Mouse (Mus musculus) embryonic facial prominence, embryonic 11.5 days (tissue): ENCODE measurements at regions not wholly inside any gene's neighbourhood (a gene's known extent, or its start where the extent isn't known, plus 50 kb on each side); places are given as distances from the start of the nearest gene placed in this dataset.

Source experiments
- ATAC-seq: fragments of 200-750 bp; cut with Nextera tagmentation; replicated peaks from 2 replicates; pipeline ENCODE4 v1.8.0; 2017; ENCODE audit warnings: low read depth; ENCODE audit not compliant: insufficient number of reproducible peaks, low FRiP score, low TSS enrichment
- DNase-seq: peaks from one replicate; pipeline ENCODE4 v3.0.0-alpha.2; 2015; ENCODE audit warnings: low spot score
- H3K27ac ChIP-seq: fragments of 300-500 bp; sonication (generic); replicated peaks from 2 replicates; pipeline ENCODE4 v1.5.1; 2014; ENCODE audit warnings: mild to moderate bottlenecking, low read depth, low read length, control low read depth
- H3K27me3 ChIP-seq: fragments of 300-500 bp; sonication (generic); 2 replicates; pipeline ENCODE4 v1.6.1; 2014; ENCODE audit warnings: mild to moderate bottlenecking, low read length, moderate library complexity, mixed read lengths; ENCODE audit not compliant: control insufficient read depth, insufficient read depth
- H3K36me3 ChIP-seq: fragments of 300-500 bp; sonication (generic); replicated peaks from 2 replicates; pipeline ENCODE4 v1.6.1; 2014; ENCODE audit warnings: low read depth, mild to moderate bottlenecking, low read length, moderate library complexity, mixed read lengths; ENCODE audit not compliant: control insufficient read depth, insufficient read depth
- H3K4me1 ChIP-seq: fragments of 300-500 bp; sonication (generic); 2 replicates; pipeline ENCODE4 v1.6.1; 2014; ENCODE audit warnings: low read length, mixed read lengths; ENCODE audit not compliant: control insufficient read depth, insufficient read depth
- H3K4me2 ChIP-seq: fragments of 300-500 bp; sonication (generic); 2 replicates; pipeline ENCODE4 v1.6.1; 2014; ENCODE audit warnings: low read depth, mild to moderate bottlenecking, control low read depth, low read length, moderate library complexity
- H3K4me3 ChIP-seq: fragments of 300-500 bp; sonication (generic); 2 replicates; pipeline ENCODE4 v1.5.1; 2014; ENCODE audit warnings: low read depth, low read length, control low read depth
- H3K9ac ChIP-seq: fragments of 300-500 bp; sonication (generic); replicated peaks from 2 replicates; pipeline ENCODE4 v1.6.1; 2014; ENCODE audit warnings: mild to moderate bottlenecking, control low read depth, low read length
- H3K9me3 ChIP-seq: fragments of 300-500 bp; sonication (generic); replicated peaks from 2 replicates; pipeline ENCODE4 v1.6.1; 2016; ENCODE audit warnings: mild to moderate bottlenecking, low read length, inconsistent platforms, mixed read lengths; ENCODE audit not compliant: control insufficient read depth
- WGBS: fragments of 180-500 bp; shearing (Covaris S2); extraction: QIAGEN DNeasy Blood & Tissue Kit; methylation state at CpG from one replicate; pipeline ENCODE4 v1.1.7; 2014; 5-methylcytosine and 5-hydroxymethylcytosine counted together

- Histone ChIP-seq H3K9me3 (no peaks in the 10 kb centered on the region), H3K27me3 (no peaks in the 10 kb centered on the region), H3K4me2 (no peak overlapping the region), H3K9ac (no peak overlapping the region), H3K4me3 (no peak overlapping the region), H3K27ac (no peak overlapping the region), H3K36me3 (no peaks in the 10 kb centered on the region), H3K4me1 (no peaks in the 10 kb centered on the region; the same call in 1 of the 2 replicates)
- DNase-seq (no peak), ATAC-seq (no peak)
- WGBS, result 38% methylated on average over 5 of the region's 5 CpGs
These were observed 61.0 kb upstream of the Ccn6 start for GRCm38 (mm10) chr10:39224449-39225094.

GRCm38 (mm10) chr10:39221028-39221427 lies 57.4 kb upstream of the Ccn6 start:
- H3K27me3 ChIP-seq, result no peaks in the 10 kb centered on the region
- H3K4me1 ChIP-seq, result no peaks in the 10 kb centered on the region
- H3K4me2 ChIP-seq, result no peak overlapping the region
- no peak overlapping the region for H3K4me3 ChIP-seq
- no peaks in the 10 kb centered on the region for H3K36me3 ChIP-seq
- H3K9me3 ChIP-seq, result no peaks in the 10 kb centered on the region
- DNase-seq (no peak), ATAC-seq (no peak)
- H3K27ac ChIP-seq, result no peak overlapping the region
- no peak overlapping the region for H3K9ac ChIP-seq
- WGBS, result 83% methylated on average over 2 of the region's 2 CpGs

- Histone ChIP-seq H3K36me3 (no peaks in the 10 kb centered on the region), H3K4me2 (no peak overlapping the region), H3K27me3 (no peaks in the 10 kb centered on the region), H3K4me3 (no peak overlapping the region), H3K27ac (no peak overlapping the region), H3K9me3 (no peaks in the 10 kb centered on the region), H3K9ac (no peak overlapping the region), H3K4me1 (no peaks in the 10 kb centered on the region)
- DNase-seq, result peak; percentile 80
- no peak; the same call in 1 of the 2 replicates for ATAC-seq
- 19% methylated on average over 2 of the region's 2 CpGs for WGBS
These were observed 55.8 kb upstream of the Ccn6 start for GRCm38 (mm10) chr10:39219366-39219765.

GRCm38 (mm10) chr10:39218151-39218550 lies 54.6 kb upstream of the Ccn6 start:
- ATAC-seq, result no peak
- 91% methylated on average over 5 of the region's 5 CpGs for WGBS

GRCm38 (mm10) chr10:39216142-39216904 lies 52.7 kb upstream of the Ccn6 start:
- no peak for ATAC-seq
- Histone ChIP-seq H3K4me1 (no peaks in the 10 kb centered on the region), H3K9me3 (no peaks in the 10 kb centered on the region), H3K36me3 (no peaks in the 10 kb centered on the region), H3K27me3 (no peaks in the 10 kb centered on the region), H3K27ac (no peak overlapping the region), H3K4me2 (no peak overlapping the region), H3K9ac (no peak overlapping the region), H3K4me3 (no peak overlapping the region)
- DNase-seq, result no peak
- WGBS, result 88% methylated on average over 14 of the region's 14 CpGs

More at GRCm38 (mm10) chr10:39218151-39218550, 54.6 kb upstream of the Ccn6 start:
- no peaks in the 10 kb centered on the region for H3K4me1 ChIP-seq
- H3K9me3 ChIP-seq, result no peaks in the 10 kb centered on the region
- no peaks in the 10 kb centered on the region for H3K27me3 ChIP-seq
- no peak overlapping the region for H3K4me2 ChIP-seq
- H3K36me3 ChIP-seq, result no peaks in the 10 kb centered on the region
- DNase-seq, result no peak
- no peak overlapping the region for H3K9ac ChIP-seq
- no peak overlapping the region for H3K27ac ChIP-seq
- H3K4me3 ChIP-seq, result no peak overlapping the region

- Histone ChIP-seq H3K27me3 (no peaks in the 10 kb centered on the region), H3K9me3 (no peaks in the 10 kb centered on the region), H3K4me2 (no peak overlapping the region), H3K27ac (no peak overlapping the region), H3K4me1 (no peaks in the 10 kb centered on the region), H3K9ac (no peak overlapping the region), H3K4me3 (no peak overlapping the region), H3K36me3 (no peaks in the 10 kb centered on the region)
- ATAC-seq (no peak), DNase-seq (no peak)
- WGBS, result 90% methylated on average over 4 of the region's 4 CpGs
These were observed 51.0 kb upstream of the Ccn6 start for GRCm38 (mm10) chr10:39214563-39214962.
